Mouse (Mus musculus) small intestine, adult 2 months (tissue): ENCODE results near the gene Cacna1d.

Experiments used
- CTCF ChIP-seq: fragments of 200-500 bp; IDR thresholded peaks from 2 replicates; pipeline ENCODE4 v1.5.1; 2012; ENCODE audit warnings: low read depth, mild to moderate bottlenecking, control low read depth, inconsistent platforms, low read length, moderate library complexity, mixed read lengths; ENCODE audit not compliant: insufficient replicate concordance, insufficient read length; ENCODE audit errors: extremely low read depth
- POLR2A ChIP-seq: fragments of 200-500 bp; IDR thresholded peaks from 2 replicates; pipeline ENCODE4 v1.6.1; 2012; ENCODE audit warnings: low read depth, mild to moderate bottlenecking, control low read depth, inconsistent platforms, low read length, moderate library complexity

GRCm38 (mm10) chr14:30424638-30425037 is 66.6 kb downstream of the Cacna1d start:
- no peak for TF ChIP-seq CTCF
- TF ChIP-seq POLR2A: no peak
